Mouse (Mus musculus) bone marrow macrophage, adult 2 months (primary cell): ENCODE measurements around the gene Pnldc1.

ENCODE experiments used
- CTCF ChIP-seq: IDR thresholded peaks from 2 replicates; pipeline ENCODE4 v1.5.1; 2012; ENCODE audit warnings: low read depth, mild to moderate bottlenecking, low read length, moderate library complexity
- POLR2A ChIP-seq: IDR thresholded peaks from 2 replicates; pipeline ENCODE4 v1.6.1; 2012; ENCODE audit warnings: mild to moderate bottlenecking, low read depth, low read length, borderline replicate concordance

- no peak for TF ChIP-seq CTCF
- TF ChIP-seq POLR2A = no peak
These were observed 22.8 kb downstream of the Pnldc1 start for GRCm38 (mm10) chr17:12887021-12887775.
